Mouse (Mus musculus): ENCODE measurements around the gene Zbtb44. TPM values are rescaled to one million over a fixed set of nuclear protein-coding genes. Genes with fewer than 3 reads are reported as not detected.

Gene Zbtb44
- total RNA-seq, 1 experiment, result 33.7 TPM

GRCm38 (mm10) chr9:31011533-31011932, 18.9 kb upstream of the Zbtb44 start:
- Histone ChIP-seq H3K4me1 (ENCODE audit: control insufficient read depth in 2 of 2, insufficient read depth in 2 of 2, low read length in 2 of 2, poor library complexity in 1 of 2) (peaks cover 8 to 16% of the 10 kb centered on the region in 2 experiments), H3K9me3 (ENCODE audit: control insufficient read depth, insufficient read depth, low read depth, low read length) (no peaks in the 10 kb centered on the region), H3K36me3 (ENCODE audit: control insufficient read depth, insufficient read depth, low read length, poor library complexity, severe bottlenecking) (no peaks in the 10 kb centered on the region), H3K27ac (ENCODE audit: insufficient read depth, low read depth, low read length, poor library complexity, severe bottlenecking) (peak overlapping the region; percentile 48; the same call in 1 of the 2 replicates), H3K9ac (ENCODE audit: insufficient read depth, low read depth, low read length, poor library complexity, severe bottlenecking) (no peak overlapping the region), H3K4me3 (ENCODE audit: insufficient read depth in 1 of 2, low read depth in 1 of 2, low read length in 2 of 2, poor library complexity in 1 of 2, severe bottlenecking in 1 of 2) (no peak overlapping the region)
- TF ChIP-seq ZNF384 (IDR thresholded peaks at IDR 0.05; ENCODE audit: low read depth, low read length) (no peak), CHD2 (IDR thresholded peaks at IDR 0.05; ENCODE audit: low read depth, low read length) (no peak), MAFK (IDR thresholded peaks at IDR 0.05; ENCODE audit: insufficient read depth, low read depth, low read length) (no peak), HCFC1 (IDR thresholded peaks at IDR 0.05; ENCODE audit: borderline replicate concordance, insufficient read depth, low read length) (no peak), ZC3H11A (IDR thresholded peaks at IDR 0.05; ENCODE audit: borderline replicate concordance, low read depth, low read length) (no peak)
- DNase-seq (ENCODE audit: low read depth, low spot score), result no peak
- in situ Hi-C loops (cut with MboI; ENCODE audit: low sequenced_read_pairs in 2 of 2, unreplicated experiment in 2 of 2), result no loop called here

- peak overlapping the region; percentile 75; the same call in 1 of the 2 replicates for H3K27ac ChIP-seq (ENCODE audit: insufficient read depth, low read depth, low read length, poor library complexity, severe bottlenecking)
- DNase-seq (ENCODE audit: low read depth, low spot score), result peak; percentile 45
- H3K4me1 ChIP-seq (ENCODE audit: control insufficient read depth in 2 of 2, insufficient read depth in 2 of 2, low read length in 2 of 2, poor library complexity in 1 of 2), result peaks cover 8 to 16% of the 10 kb centered on the region in 2 experiments
- H3K9me3 ChIP-seq (ENCODE audit: control insufficient read depth, insufficient read depth, low read depth, low read length), result no peaks in the 10 kb centered on the region
- peak overlapping the region; percentile 39; the same call in 1 of the 2 replicates for H3K9ac ChIP-seq (ENCODE audit: insufficient read depth, low read depth, low read length, poor library complexity, severe bottlenecking)
- TF ChIP-seq MAFK (IDR thresholded peaks at IDR 0.05; ENCODE audit: insufficient read depth, low read depth, low read length), result no peak
- no peak for TF ChIP-seq ZC3H11A (IDR thresholded peaks at IDR 0.05; ENCODE audit: borderline replicate concordance, low read depth, low read length)
- no peak for TF ChIP-seq HCFC1 (IDR thresholded peaks at IDR 0.05; ENCODE audit: borderline replicate concordance, insufficient read depth, low read length)
- TF ChIP-seq ZNF384 (IDR thresholded peaks at IDR 0.05; ENCODE audit: low read depth, low read length), result no peak
- TF ChIP-seq CHD2 (IDR thresholded peaks at IDR 0.05; ENCODE audit: low read depth, low read length), result no peak
- in situ Hi-C loops (cut with MboI; ENCODE audit: low sequenced_read_pairs in 2 of 2, unreplicated experiment in 2 of 2), result no loop called here
- H3K36me3 ChIP-seq (ENCODE audit: control insufficient read depth, insufficient read depth, low read length, poor library complexity, severe bottlenecking), result no peaks in the 10 kb centered on the region
- no peak overlapping the region for H3K4me3 ChIP-seq (ENCODE audit: insufficient read depth in 1 of 2, low read depth in 1 of 2, low read length in 2 of 2, poor library complexity in 1 of 2, severe bottlenecking in 1 of 2)
Observed at GRCm38 (mm10) chr9:31012674-31013073, 17.8 kb upstream of the Zbtb44 start.

GRCm38 (mm10) chr9:31013415-31013814, 17.0 kb upstream of the Zbtb44 start:
- no peak overlapping the region for H3K9ac ChIP-seq (ENCODE audit: insufficient read depth, low read depth, low read length, poor library complexity, severe bottlenecking)
- H3K36me3 ChIP-seq (ENCODE audit: control insufficient read depth, insufficient read depth, low read length, poor library complexity, severe bottlenecking), result no peaks in the 10 kb centered on the region
- H3K4me1 ChIP-seq (ENCODE audit: control insufficient read depth in 2 of 2, insufficient read depth in 2 of 2, low read length in 2 of 2, poor library complexity in 1 of 2), result peaks cover 8 to 18% of the 10 kb centered on the region in 2 experiments
- in situ Hi-C loops (cut with MboI; ENCODE audit: low sequenced_read_pairs in 2 of 2, unreplicated experiment in 2 of 2), result no loop called here
- no peaks in the 10 kb centered on the region for H3K9me3 ChIP-seq (ENCODE audit: control insufficient read depth, insufficient read depth, low read depth, low read length)
- H3K27ac ChIP-seq (ENCODE audit: insufficient read depth, low read depth, low read length, poor library complexity, severe bottlenecking), result no peak overlapping the region; the same call in 1 of the 2 replicates
- TF ChIP-seq ZNF384 (IDR thresholded peaks at IDR 0.05; ENCODE audit: low read depth, low read length), result no peak
- no peak for TF ChIP-seq CHD2 (IDR thresholded peaks at IDR 0.05; ENCODE audit: low read depth, low read length)
- no peak for TF ChIP-seq MAFK (IDR thresholded peaks at IDR 0.05; ENCODE audit: insufficient read depth, low read depth, low read length)
- no peak for TF ChIP-seq HCFC1 (IDR thresholded peaks at IDR 0.05; ENCODE audit: borderline replicate concordance, insufficient read depth, low read length)
- TF ChIP-seq ZC3H11A (IDR thresholded peaks at IDR 0.05; ENCODE audit: borderline replicate concordance, low read depth, low read length), result no peak
- H3K4me3 ChIP-seq (ENCODE audit: insufficient read depth in 1 of 2, low read depth in 1 of 2, low read length in 2 of 2, poor library complexity in 1 of 2, severe bottlenecking in 1 of 2), result no peak overlapping the region
- no peak for DNase-seq (ENCODE audit: low read depth, low spot score)

- H3K4me1 ChIP-seq (ENCODE audit: control insufficient read depth in 2 of 2, insufficient read depth in 2 of 2, low read length in 2 of 2, poor library complexity in 1 of 2), result peaks cover 3 to 7% of the 10 kb centered on the region in 2 experiments; a peak in 3 of 4 replicates
- peak overlapping the region; percentile 35 for H3K27ac ChIP-seq (ENCODE audit: insufficient read depth, low read depth, low read length, poor library complexity, severe bottlenecking)
- no peaks in the 10 kb centered on the region for H3K9me3 ChIP-seq (ENCODE audit: control insufficient read depth, insufficient read depth, low read depth, low read length)
- no peak overlapping the region for H3K4me3 ChIP-seq (ENCODE audit: insufficient read depth in 1 of 2, low read depth in 1 of 2, low read length in 2 of 2, poor library complexity in 1 of 2, severe bottlenecking in 1 of 2)
- TF ChIP-seq ZNF384 (IDR thresholded peaks at IDR 0.05; ENCODE audit: low read depth, low read length) (no peak), HCFC1 (IDR thresholded peaks at IDR 0.05; ENCODE audit: borderline replicate concordance, insufficient read depth, low read length) (no peak), MAFK (IDR thresholded peaks at IDR 0.05; ENCODE audit: insufficient read depth, low read depth, low read length) (no peak), CHD2 (IDR thresholded peaks at IDR 0.05; ENCODE audit: low read depth, low read length) (no peak), ZC3H11A (IDR thresholded peaks at IDR 0.05; ENCODE audit: borderline replicate concordance, low read depth, low read length) (no peak)
- in situ Hi-C loops (cut with MboI; ENCODE audit: low sequenced_read_pairs in 2 of 2, unreplicated experiment in 2 of 2), result no loop called here
- no peaks in the 10 kb centered on the region for H3K36me3 ChIP-seq (ENCODE audit: control insufficient read depth, insufficient read depth, low read length, poor library complexity, severe bottlenecking)
- no peak overlapping the region for H3K9ac ChIP-seq (ENCODE audit: insufficient read depth, low read depth, low read length, poor library complexity, severe bottlenecking)
- DNase-seq (ENCODE audit: low read depth, low spot score), result peak; percentile 31
Observed at GRCm38 (mm10) chr9:31017616-31018015, 12.8 kb upstream of the Zbtb44 start.
